Mouse (Mus musculus) c-Kit-negative CD71-positive TER-119-positive erythroid progenitor cells, embryonic 14.5 days (primary cell): Measurements from ENCODE around the gene Zdhhc19.

Experiments used
- DNase-seq: peaks from one replicate; pipeline ENCODE4 v3.0.0-alpha.2; 2013; ENCODE audit warnings: low read depth, low spot score

Zdhhc19 gene

GRCm38 (mm10) chr16:32513948-32514347 lies 17.9 kb downstream of the Zdhhc19 start:
- no peak for DNase-seq

- DNase-seq: peak; percentile 69
These were observed 20.2 kb downstream of the Zdhhc19 start for GRCm38 (mm10) chr16:32516006-32516962.

- no peak for DNase-seq
These were observed 21.9 kb downstream of the Zdhhc19 start for GRCm38 (mm10) chr16:32517785-32518481.

GRCm38 (mm10) chr16:32519656-32520371 lies 23.7 kb downstream of the Zdhhc19 start:
- DNase-seq: no peak

- DNase-seq: no peak
These were observed 24.3 kb downstream of the Zdhhc19 start for GRCm38 (mm10) chr16:32520372-32520748.

GRCm38 (mm10) chr16:32522578-32523194 lies 26.6 kb downstream of the Zdhhc19 start:
- no peak for DNase-seq

- DNase-seq: no peak
These were observed 27.6 kb downstream of the Zdhhc19 start for GRCm38 (mm10) chr16:32523462-32524243.

- DNase-seq: no peak
These were observed 28.2 kb downstream of the Zdhhc19 start for GRCm38 (mm10) chr16:32524244-32524615.

GRCm38 (mm10) chr16:32526906-32527305 lies 30.8 kb downstream of the Zdhhc19 start:
- DNase-seq: no peak

GRCm38 (mm10) chr16:32532878-32533826 lies 37.1 kb downstream of the Zdhhc19 start:
- no peak for DNase-seq

- no peak for DNase-seq
These were observed 39.2 kb downstream of the Zdhhc19 start for GRCm38 (mm10) chr16:32535157-32535751.

GRCm38 (mm10) chr16:32537867-32538660 lies 42.0 kb downstream of the Zdhhc19 start:
- DNase-seq: no peak

GRCm38 (mm10) chr16:32538761-32539255 lies 42.7 kb downstream of the Zdhhc19 start:
- no peak for DNase-seq

- DNase-seq: no peak
These were observed 45.5 kb downstream of the Zdhhc19 start for GRCm38 (mm10) chr16:32541338-32542179.

GRCm38 (mm10) chr16:32543422-32543821 lies 47.4 kb downstream of the Zdhhc19 start:
- DNase-seq: no peak

- DNase-seq: no peak
These were observed 51.3 kb downstream of the Zdhhc19 start for GRCm38 (mm10) chr16:32547156-32548068.
